Mouse (Mus musculus): ENCODE measurements around the gene Rnasek. TPM values are rescaled to one million over a fixed set of nuclear protein-coding genes. Genes with fewer than 3 reads are reported as not detected.

Gene Rnasek
- polyA plus RNA-seq (2015; fragmentation: Nextera tagmentation; extraction: Ambion mirVana), result 179 and 183 TPM in 2 replicates

DNA sequence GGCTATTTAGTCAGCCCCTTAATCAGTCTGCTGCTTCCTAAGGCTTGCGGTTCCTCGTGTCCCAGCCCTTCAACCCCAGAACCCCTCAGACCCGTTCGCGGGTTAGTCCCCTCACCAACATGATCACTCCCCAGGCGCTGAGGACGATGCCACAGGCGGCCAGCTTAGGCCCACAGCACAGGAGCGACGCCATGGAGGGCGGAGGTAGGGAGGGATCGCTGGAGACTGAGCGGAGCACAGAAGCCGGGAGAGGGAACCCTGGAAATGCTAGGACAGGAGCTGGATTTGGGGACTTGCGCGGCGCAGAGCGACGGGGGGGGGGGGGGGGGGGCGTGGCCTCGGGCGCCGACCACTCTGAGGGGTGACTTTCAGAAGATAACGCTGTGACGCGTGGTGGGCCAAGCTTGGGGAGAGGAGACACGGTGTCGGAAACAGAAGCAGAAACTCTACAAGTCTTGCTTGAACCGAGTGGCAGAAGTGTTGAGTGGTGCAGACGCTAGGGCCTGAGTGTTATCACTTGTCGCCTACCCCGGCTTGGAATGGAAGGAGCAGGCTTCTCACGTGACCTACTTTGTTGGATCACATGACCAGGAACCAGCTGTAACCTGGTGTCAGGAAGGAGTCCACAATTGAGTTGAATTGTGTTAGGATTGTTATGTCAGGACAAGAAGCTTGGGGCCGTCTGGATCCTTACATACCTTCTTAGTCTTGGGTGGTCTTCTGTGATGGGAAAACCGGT is at the start of gene Rnasek, which contains the start of gene Gm21988:
Rnasek (minus strand) TSS at position 302 of the 739 bp plus-strand sequence.
Gm21988 (minus strand) TSS at position 290 of the 739 bp plus-strand sequence.
- H3K36me3 ChIP-seq, result peaks cover 11% of the 10 kb centered on the region
- under 1% methylated on average over 29 of the region's 35 CpGs for WGBS
- H3K27ac ChIP-seq, result peak within 1 kb of the TSS; percentile 94
- no peaks in the 10 kb centered on the region for H3K9me3 ChIP-seq
- ATAC-seq (ENCODE audit: borderline replicate concordance, extremely low read depth, low FRiP score, low TSS enrichment), result peak; percentile 10; the same call in 1 of the 2 replicates
- H3K4me3 ChIP-seq, result peak within 1 kb of the TSS; percentile 90
- H3K4me2 ChIP-seq, result peak within 1 kb of the TSS; percentile 84
- peaks cover 34% of the 10 kb centered on the region for H3K4me1 ChIP-seq
- H3K27me3 ChIP-seq, result no peaks in the 10 kb centered on the region; the same call in 1 of the 2 replicates
- peak within 1 kb of the TSS; percentile 88 for H3K9ac ChIP-seq

DNA sequence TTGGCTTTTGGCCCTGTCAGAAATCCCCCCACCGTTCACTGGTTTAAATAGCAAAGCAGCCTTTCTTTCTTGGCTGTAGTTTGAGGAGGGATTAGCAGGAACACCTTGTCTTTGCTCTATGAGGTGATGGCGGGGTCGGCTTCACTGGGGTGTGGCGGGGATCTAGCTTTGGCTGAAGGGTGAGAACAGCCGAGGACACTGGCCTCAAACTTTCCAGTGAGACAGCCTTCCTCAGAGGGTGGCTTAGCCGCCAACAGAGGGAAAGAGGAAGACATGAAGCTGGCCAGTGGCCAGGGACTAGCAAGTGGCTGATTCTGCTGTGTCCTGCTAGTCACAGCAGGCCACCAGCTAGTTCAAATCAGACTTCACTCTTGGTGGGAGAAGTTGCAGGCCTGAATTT is 49.6 kb upstream of the Rnasek start:
- H3K9ac ChIP-seq, result no peak overlapping the region
- H3K36me3 ChIP-seq, result no peaks in the 10 kb centered on the region
- H3K27me3 ChIP-seq, result no peaks in the 10 kb centered on the region
- H3K9me3 ChIP-seq, result no peaks in the 10 kb centered on the region
- H3K4me2 ChIP-seq, result no peak overlapping the region
- 31% methylated on average over 6 of the region's 6 CpGs for WGBS
- no peak overlapping the region for H3K27ac ChIP-seq
- ATAC-seq (ENCODE audit: borderline replicate concordance, extremely low read depth, low FRiP score, low TSS enrichment), result no peak
- H3K4me3 ChIP-seq, result no peak overlapping the region
- peaks cover 5% of the 10 kb centered on the region for H3K4me1 ChIP-seq

- Histone ChIP-seq H3K36me3 (no peaks in the 10 kb centered on the region), H3K4me3 (no peak overlapping the region), H3K4me1 (peaks cover 8% of the 10 kb centered on the region), H3K27me3 (no peaks in the 10 kb centered on the region), H3K9ac (no peak overlapping the region), H3K4me2 (no peak overlapping the region), H3K27ac (no peak overlapping the region), H3K9me3 (no peaks in the 10 kb centered on the region)
- WGBS, result 75% methylated on average over 10 of the region's 10 CpGs
- no peak for ATAC-seq (ENCODE audit: borderline replicate concordance, extremely low read depth, low FRiP score, low TSS enrichment)
Observed at GRCm38 (mm10) chr11:70288102-70288501, 48.5 kb upstream of the Rnasek start.

GRCm38 (mm10) chr11:70285686-70286085 is 46.0 kb upstream of the Rnasek start:
- H3K4me1 ChIP-seq, result peaks cover 8% of the 10 kb centered on the region
- no peaks in the 10 kb centered on the region for H3K27me3 ChIP-seq
- no peak overlapping the region for H3K9ac ChIP-seq
- H3K27ac ChIP-seq, result no peak overlapping the region
- no peak overlapping the region for H3K4me2 ChIP-seq
- no peaks in the 10 kb centered on the region for H3K9me3 ChIP-seq
- no peak overlapping the region for H3K4me3 ChIP-seq
- ATAC-seq (ENCODE audit: borderline replicate concordance, extremely low read depth, low FRiP score, low TSS enrichment), result no peak
- 59% methylated on average over 5 of the region's 5 CpGs for WGBS
- H3K36me3 ChIP-seq, result no peaks in the 10 kb centered on the region

- no peak for ATAC-seq (ENCODE audit: borderline replicate concordance, extremely low read depth, low FRiP score, low TSS enrichment)
- 58% methylated on average over 3 of the region's 3 CpGs for WGBS
- H3K9me3 ChIP-seq, result no peaks in the 10 kb centered on the region
- H3K36me3 ChIP-seq, result no peaks in the 10 kb centered on the region
- H3K4me3 ChIP-seq, result no peak overlapping the region
- no peaks in the 10 kb centered on the region for H3K27me3 ChIP-seq
- no peak overlapping the region for H3K4me2 ChIP-seq
- H3K27ac ChIP-seq, result no peak overlapping the region
- H3K9ac ChIP-seq, result no peak overlapping the region
- H3K4me1 ChIP-seq, result peaks cover 8% of the 10 kb centered on the region
Observed at GRCm38 (mm10) chr11:70284757-70285156, 45.1 kb upstream of the Rnasek start.

DNA sequence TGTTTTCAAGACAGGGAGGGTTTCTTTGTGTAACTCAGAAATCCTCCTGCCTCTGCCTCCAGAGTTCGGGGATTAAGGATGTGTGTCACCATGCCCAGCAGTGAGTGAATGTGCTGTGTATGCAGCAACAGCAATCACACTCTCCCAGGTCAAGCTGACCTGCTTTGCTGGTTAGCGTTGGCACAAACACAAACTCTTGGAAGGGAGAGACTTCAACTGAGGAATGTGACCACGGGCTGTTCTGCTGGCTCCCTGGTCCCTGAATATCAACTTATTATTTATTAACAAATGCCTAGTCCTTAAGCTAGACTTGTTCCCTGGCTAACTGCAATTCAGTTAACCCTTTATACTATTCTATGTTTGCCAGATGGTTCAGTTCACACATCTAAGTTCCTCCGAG is 44.0 kb upstream of the Rnasek start:
- 57% methylated on average over 4 of the region's 4 CpGs for WGBS
- Histone ChIP-seq H3K4me1 (peaks cover 3% of the 10 kb centered on the region), H3K27me3 (no peaks in the 10 kb centered on the region), H3K4me3 (no peak overlapping the region), H3K27ac (no peak overlapping the region), H3K9me3 (no peaks in the 10 kb centered on the region), H3K9ac (no peak overlapping the region), H3K4me2 (no peak overlapping the region), H3K36me3 (no peaks in the 10 kb centered on the region)
- no peak for ATAC-seq (ENCODE audit: borderline replicate concordance, extremely low read depth, low FRiP score, low TSS enrichment)

DNA sequence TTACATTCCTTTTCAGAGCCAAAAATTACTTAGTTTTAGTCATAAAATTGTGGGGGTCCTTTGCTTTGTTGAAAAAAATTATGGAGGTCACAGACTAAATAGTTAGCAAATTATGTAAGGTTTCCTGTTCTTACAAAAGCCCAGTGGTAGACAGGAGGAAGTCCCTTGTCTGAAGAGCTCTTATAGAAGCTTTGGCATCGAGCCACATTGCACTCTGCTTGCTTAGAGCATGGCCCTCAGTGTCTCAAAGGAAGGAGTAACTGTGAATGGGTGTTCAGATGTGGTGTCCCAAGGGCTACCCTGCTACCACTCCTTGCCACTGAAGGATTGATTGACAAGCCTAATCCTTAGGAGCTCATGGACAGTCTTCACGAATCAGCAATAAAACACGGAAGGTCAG is 40.8 kb upstream of the Rnasek start:
- Histone ChIP-seq H3K4me1 (peaks cover 3% of the 10 kb centered on the region), H3K27ac (peak overlapping the region; percentile 60), H3K4me3 (no peak overlapping the region), H3K4me2 (no peak overlapping the region), H3K9me3 (no peaks in the 10 kb centered on the region), H3K36me3 (no peaks in the 10 kb centered on the region), H3K27me3 (no peaks in the 10 kb centered on the region), H3K9ac (no peak overlapping the region)
- 41% methylated on average over 3 of the region's 3 CpGs for WGBS
- ATAC-seq (ENCODE audit: borderline replicate concordance, extremely low read depth, low FRiP score, low TSS enrichment), result peak; percentile 62; the same call in 1 of the 2 replicates

- no peaks in the 10 kb centered on the region for H3K36me3 ChIP-seq
- no peaks in the 10 kb centered on the region for H3K9me3 ChIP-seq
- 88% methylated on average over 3 of the region's 3 CpGs for WGBS
- H3K4me2 ChIP-seq, result no peak overlapping the region
- H3K27me3 ChIP-seq, result no peaks in the 10 kb centered on the region
- no peak overlapping the region for H3K9ac ChIP-seq
- ATAC-seq (ENCODE audit: borderline replicate concordance, extremely low read depth, low FRiP score, low TSS enrichment), result no peak
- peaks cover 2% of the 10 kb centered on the region for H3K4me1 ChIP-seq
- H3K4me3 ChIP-seq, result no peak overlapping the region
- no peak overlapping the region for H3K27ac ChIP-seq
Observed at GRCm38 (mm10) chr11:70278961-70279360, 39.3 kb upstream of the Rnasek start.

DNA sequence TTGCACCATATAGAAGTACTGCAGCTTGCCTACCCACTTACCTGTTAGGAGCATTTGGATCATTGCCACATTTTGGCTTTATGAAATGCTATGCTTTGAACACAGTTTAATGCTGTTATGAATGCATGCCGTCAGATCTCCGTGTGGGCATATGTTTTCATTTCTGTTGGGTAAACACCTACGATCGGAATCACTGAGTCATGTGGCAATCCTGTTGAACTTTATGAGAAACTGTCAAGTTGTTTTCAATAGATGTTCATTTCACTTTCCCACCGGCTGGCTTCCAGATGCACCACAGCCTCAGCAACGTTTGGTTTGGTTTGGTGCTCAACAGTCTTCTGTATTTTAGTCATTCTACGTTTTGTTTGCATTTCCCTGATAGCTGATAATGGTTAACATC is 32.0 kb upstream of the Rnasek start:
- Histone ChIP-seq H3K4me1 (no peaks in the 10 kb centered on the region), H3K27me3 (no peaks in the 10 kb centered on the region), H3K27ac (no peak overlapping the region), H3K36me3 (no peaks in the 10 kb centered on the region), H3K9ac (no peak overlapping the region), H3K4me3 (no peak overlapping the region), H3K9me3 (no peaks in the 10 kb centered on the region), H3K4me2 (no peak overlapping the region)
- ATAC-seq (ENCODE audit: borderline replicate concordance, extremely low read depth, low FRiP score, low TSS enrichment), result no peak
- 67% methylated on average over 7 of the region's 7 CpGs for WGBS

DNA sequence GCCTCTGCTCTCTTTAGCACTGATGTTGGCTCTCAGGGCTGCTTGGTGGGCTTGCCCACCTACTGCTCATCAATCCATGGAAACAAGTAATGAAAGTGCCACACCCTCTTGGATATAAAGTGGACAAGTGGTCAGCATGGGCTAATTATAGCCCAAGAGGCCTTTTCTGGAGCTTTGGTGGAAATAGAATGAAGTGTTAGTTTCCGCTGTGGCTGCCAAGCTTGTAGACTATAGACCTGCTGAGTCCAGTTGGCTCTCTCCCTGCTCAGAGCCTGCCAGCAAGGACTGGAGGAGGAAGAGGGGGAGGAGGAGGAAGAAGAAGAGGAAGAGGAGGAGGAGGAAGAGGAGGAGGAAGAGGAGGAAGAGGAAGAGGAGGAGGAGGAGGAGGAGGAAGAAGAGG is 26.8 kb upstream of the Rnasek start:
- 76% methylated on average over 1 of the region's 1 CpGs for WGBS
- no peak for ATAC-seq (ENCODE audit: borderline replicate concordance, extremely low read depth, low FRiP score, low TSS enrichment)
- no peaks in the 10 kb centered on the region for H3K27me3 ChIP-seq
- H3K27ac ChIP-seq, result no peak overlapping the region
- no peak overlapping the region for H3K9ac ChIP-seq
- peaks cover 3% of the 10 kb centered on the region; the same call in 1 of the 2 replicates for H3K4me1 ChIP-seq
- no peaks in the 10 kb centered on the region for H3K36me3 ChIP-seq
- H3K9me3 ChIP-seq, result no peaks in the 10 kb centered on the region
- H3K4me3 ChIP-seq, result no peak overlapping the region
- H3K4me2 ChIP-seq, result no peak overlapping the region

DNA sequence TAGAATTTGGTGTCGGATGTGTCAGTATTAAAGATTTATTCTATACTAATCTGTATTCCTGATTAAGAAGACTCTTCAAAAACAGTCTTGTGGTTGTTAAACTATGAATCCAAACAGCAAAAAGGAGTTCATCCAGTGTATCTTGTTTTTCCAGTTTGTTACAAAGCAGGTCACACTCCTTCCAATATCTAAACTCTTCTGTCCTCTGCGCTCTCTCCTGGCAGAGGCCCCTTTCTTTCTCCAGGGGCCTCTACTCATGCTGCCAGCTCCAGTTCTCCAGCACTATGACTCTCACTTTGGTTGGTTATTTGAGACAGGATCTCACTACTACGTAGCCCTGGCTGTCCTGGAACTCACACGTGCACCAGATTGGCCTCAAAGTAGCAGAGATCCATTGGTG is 26.2 kb upstream of the Rnasek start:
- H3K27ac ChIP-seq, result no peak overlapping the region
- WGBS, result 57% methylated on average over 4 of the region's 4 CpGs
- no peak overlapping the region for H3K9ac ChIP-seq

GRCm38 (mm10) chr11:70265252-70265651 is 25.6 kb upstream of the Rnasek start:
- no peak overlapping the region for H3K9ac ChIP-seq
- no peak for ATAC-seq (ENCODE audit: borderline replicate concordance, extremely low read depth, low FRiP score, low TSS enrichment)
- H3K4me2 ChIP-seq, result no peak overlapping the region
- H3K36me3 ChIP-seq, result no peaks in the 10 kb centered on the region
- no peaks in the 10 kb centered on the region for H3K9me3 ChIP-seq
- no peaks in the 10 kb centered on the region for H3K27me3 ChIP-seq
- WGBS, result 33% methylated on average over 3 of the region's 3 CpGs
- no peak overlapping the region for H3K27ac ChIP-seq
- peaks cover 3% of the 10 kb centered on the region; the same call in 1 of the 2 replicates for H3K4me1 ChIP-seq
- no peak overlapping the region for H3K4me3 ChIP-seq

More for the DNA sequence above, 26.2 kb upstream of the Rnasek start:
- no peak overlapping the region for H3K4me2 ChIP-seq
- H3K9me3 ChIP-seq, result no peaks in the 10 kb centered on the region
- H3K4me1 ChIP-seq, result peaks cover 3% of the 10 kb centered on the region; the same call in 1 of the 2 replicates
- no peaks in the 10 kb centered on the region for H3K27me3 ChIP-seq
- no peak overlapping the region for H3K4me3 ChIP-seq
- no peaks in the 10 kb centered on the region for H3K36me3 ChIP-seq
- no peak for ATAC-seq (ENCODE audit: borderline replicate concordance, extremely low read depth, low FRiP score, low TSS enrichment)
